Mouse (Mus musculus) forebrain, embryonic 16.5 days (tissue): ENCODE measurements at regions not wholly inside any gene's neighbourhood (a gene's known extent, or its start where the extent isn't known, plus 50 kb on each side); places are given as distances from the start of the nearest gene placed in this dataset.
A peak's percentile ranks its signal among the peaks of the same experiment; 100 is the strongest.
"Not testable (repeated sequence)": the region's sequence is repeated elsewhere in the genome, so short reads cannot be mapped to it uniquely, and the experiment has no call there.

ENCODE experiments used
- ATAC-seq: fragments of 200-750 bp; cut with Nextera tagmentation; 2 replicates; pipeline ENCODE4 v1.8.0; 2017; ENCODE audit warnings: mild to moderate bottlenecking, moderate library complexity
- H3K27ac ChIP-seq: fragments of 300-500 bp; sonication (generic); 2 replicates; pipeline ENCODE4 v1.5.1; 2014; ENCODE audit warnings: low read length, control low read depth
- H3K27me3 ChIP-seq: fragments of 300-500 bp; sonication (generic); replicated peaks from 2 replicates; pipeline ENCODE4 v1.6.1; 2014; ENCODE audit warnings: low read length; ENCODE audit not compliant: control insufficient read depth, insufficient read depth
- H3K36me3 ChIP-seq: fragments of 300-500 bp; sonication (generic); 2 replicates; pipeline ENCODE4 v1.6.1; 2014; ENCODE audit not compliant: control insufficient read depth, insufficient read depth
- H3K4me1 ChIP-seq: fragments of 300-500 bp; sonication (generic); replicated peaks from 2 replicates; pipeline ENCODE4 v1.6.1; 2014; ENCODE audit warnings: low read length; ENCODE audit not compliant: control insufficient read depth, insufficient read depth
- H3K4me2 ChIP-seq: fragments of 300-500 bp; sonication (generic); 2 replicates; pipeline ENCODE4 v1.6.1; 2014; ENCODE audit warnings: mild to moderate bottlenecking, low read length, control low read depth
- H3K4me3 ChIP-seq: fragments of 300-500 bp; sonication (generic); replicated peaks from 2 replicates; pipeline ENCODE4 v1.5.1; 2014; ENCODE audit warnings: mild to moderate bottlenecking, low read length, control low read depth
- H3K9ac ChIP-seq: fragments of 300-500 bp; sonication (generic); replicated peaks from 2 replicates; pipeline ENCODE4 v1.6.1; 2014; ENCODE audit warnings: low read depth, low read length, control low read depth
- H3K9me3 ChIP-seq: fragments of 300-500 bp; sonication (generic); 2 replicates; pipeline ENCODE4 v1.6.1; 2016; ENCODE audit warnings: low read length; ENCODE audit not compliant: control insufficient read depth
- WGBS: fragments of 180-500 bp; shearing (Covaris S2); extraction: QIAGEN DNeasy Blood & Tissue Kit; methylation state at CpG from one replicate; pipeline ENCODE4 v1.1.7; 2014; 5-methylcytosine and 5-hydroxymethylcytosine counted together

GRCm38 (mm10) chr10:45872007-45872890 lies 294.6 kb downstream of the Hace1 start:
- Histone ChIP-seq H3K27ac (no peak overlapping the region), H3K9ac (no peak overlapping the region), H3K27me3 (no peaks in the 10 kb centered on the region), H3K4me3 (no peak overlapping the region), H3K9me3 (no peaks in the 10 kb centered on the region), H3K4me1 (no peaks in the 10 kb centered on the region), H3K4me2 (no peak overlapping the region), H3K36me3 (no peaks in the 10 kb centered on the region)
- WGBS: 90% methylated on average over 4 of the region's 4 CpGs
- no peak for ATAC-seq

DNA sequence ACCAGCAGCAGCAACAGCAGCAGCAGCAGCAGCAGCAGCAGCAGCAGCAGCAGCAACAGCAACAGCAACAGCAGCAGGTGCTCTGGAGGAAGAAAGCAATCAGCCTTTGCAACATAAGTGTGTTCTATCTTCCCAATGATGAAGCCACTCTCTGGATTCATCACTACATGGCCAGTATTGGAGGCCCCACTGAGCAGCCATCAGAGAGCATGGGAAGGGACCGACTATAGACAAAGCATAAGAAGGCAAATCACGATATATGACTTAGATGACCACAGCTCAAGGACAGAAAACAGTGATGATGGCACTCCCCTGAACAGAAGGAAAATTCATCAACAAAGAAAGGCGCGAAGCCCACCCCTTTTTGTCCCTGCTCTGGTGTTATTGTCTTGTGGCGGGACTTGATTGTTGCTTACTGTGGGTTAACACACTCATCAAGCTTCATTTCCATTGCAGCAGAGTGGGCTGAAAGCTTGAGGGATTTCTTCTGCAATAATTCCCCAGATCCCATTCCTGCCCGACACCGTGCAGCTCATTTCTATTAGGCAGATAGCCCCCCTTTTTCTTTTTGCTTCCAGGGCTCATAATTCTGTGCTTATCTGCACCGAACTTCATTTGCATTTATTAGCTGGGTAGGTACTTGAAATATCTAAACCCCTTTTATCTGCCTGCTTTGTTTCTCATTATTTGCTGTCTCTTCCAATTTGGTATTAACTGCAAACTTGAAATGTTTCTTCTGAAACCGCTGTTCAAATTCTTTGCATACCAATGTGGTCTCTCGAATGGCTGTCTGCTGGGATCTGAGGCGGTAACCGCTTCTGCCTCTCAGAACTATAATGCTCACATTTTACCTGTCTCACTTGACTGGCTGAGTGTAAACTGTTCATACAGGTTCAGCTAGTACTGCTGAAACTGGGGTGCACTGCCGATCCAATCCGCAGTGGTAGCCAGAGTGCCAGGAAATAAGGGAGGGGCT lies 296.5 kb downstream of the Hace1 start:
- Histone ChIP-seq H3K9me3 (no peaks in the 10 kb centered on the region), H3K4me3 (no peak overlapping the region; the same call in 1 of the 2 replicates), H3K36me3 (no peaks in the 10 kb centered on the region), H3K27ac (peak overlapping the region; percentile 31; the same call in 1 of the 2 replicates), H3K27me3 (no peaks in the 10 kb centered on the region), H3K9ac (no peak overlapping the region), H3K4me2 (peak overlapping the region; percentile 22; the same call in 1 of the 2 replicates), H3K4me1 (no peaks in the 10 kb centered on the region)
- WGBS: 59% methylated on average over 14 of the region's 14 CpGs
- ATAC-seq: peak; percentile 73

- H3K4me1 ChIP-seq, H3K4me2 ChIP-seq, H3K36me3 ChIP-seq, H3K27ac ChIP-seq, H3K9ac ChIP-seq, H3K4me3 ChIP-seq, ATAC-seq, H3K27me3 ChIP-seq, H3K9me3 ChIP-seq: not testable (repeated sequence)
- 93% methylated on average over 20 of the region's 20 CpGs for WGBS
These were observed 297.7 kb downstream of the Hace1 start for GRCm38 (mm10) chr10:45875287-45875686.

GRCm38 (mm10) chr10:45883745-45884144 lies 306.1 kb downstream of the Hace1 start:
- Histone ChIP-seq H3K36me3 (no peaks in the 10 kb centered on the region), H3K9me3 (no peaks in the 10 kb centered on the region), H3K4me2 (no peak overlapping the region), H3K4me1 (peaks cover 3% of the 10 kb centered on the region; the same call in 1 of the 2 replicates), H3K27me3 (no peaks in the 10 kb centered on the region), H3K4me3 (no peak overlapping the region), H3K27ac (no peak overlapping the region), H3K9ac (no peak overlapping the region)
- 96% methylated on average over 1 of the region's 1 CpGs for WGBS
- no peak for ATAC-seq

DNA sequence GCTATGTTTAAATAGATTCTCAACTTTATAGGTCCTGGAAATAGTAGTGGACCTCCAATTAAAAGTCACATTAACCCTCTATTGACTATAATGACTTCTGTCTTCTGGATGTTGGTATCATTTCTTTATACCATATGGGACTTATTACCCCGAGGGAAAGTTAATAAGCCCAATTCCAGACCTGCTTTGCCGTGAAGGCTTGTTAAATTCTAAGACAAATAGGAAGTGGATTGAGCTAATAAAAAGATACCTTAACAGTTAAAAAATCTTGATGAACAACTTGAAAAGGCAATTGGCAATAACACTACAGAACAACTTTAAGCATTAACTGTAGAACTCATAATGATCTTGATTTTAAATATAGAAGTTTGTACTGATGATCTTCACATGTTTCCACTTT lies 309.0 kb downstream of the Hace1 start:
- Histone ChIP-seq H3K9ac (no peak overlapping the region), H3K36me3 (no peaks in the 10 kb centered on the region), H3K27ac (no peak overlapping the region), H3K9me3 (no peaks in the 10 kb centered on the region), H3K4me1 (peaks cover 8% of the 10 kb centered on the region; the same call in 1 of the 2 replicates), H3K27me3 (no peaks in the 10 kb centered on the region), H3K4me2 (no peak overlapping the region), H3K4me3 (no peak overlapping the region)
- no peak for ATAC-seq
- 88% methylated on average over 2 of the region's 2 CpGs for WGBS

- Histone ChIP-seq H3K27me3 (no peaks in the 10 kb centered on the region), H3K9me3 (no peaks in the 10 kb centered on the region), H3K27ac (no peak overlapping the region), H3K4me3 (no peak overlapping the region), H3K4me1 (peaks cover 8% of the 10 kb centered on the region; the same call in 1 of the 2 replicates), H3K36me3 (no peaks in the 10 kb centered on the region), H3K4me2 (no peak overlapping the region), H3K9ac (no peak overlapping the region)
- ATAC-seq: peak; percentile 49
- 47% methylated on average over 4 of the region's 4 CpGs for WGBS
These were observed 311.2 kb downstream of the Hace1 start for GRCm38 (mm10) chr10:45888835-45889234.

DNA sequence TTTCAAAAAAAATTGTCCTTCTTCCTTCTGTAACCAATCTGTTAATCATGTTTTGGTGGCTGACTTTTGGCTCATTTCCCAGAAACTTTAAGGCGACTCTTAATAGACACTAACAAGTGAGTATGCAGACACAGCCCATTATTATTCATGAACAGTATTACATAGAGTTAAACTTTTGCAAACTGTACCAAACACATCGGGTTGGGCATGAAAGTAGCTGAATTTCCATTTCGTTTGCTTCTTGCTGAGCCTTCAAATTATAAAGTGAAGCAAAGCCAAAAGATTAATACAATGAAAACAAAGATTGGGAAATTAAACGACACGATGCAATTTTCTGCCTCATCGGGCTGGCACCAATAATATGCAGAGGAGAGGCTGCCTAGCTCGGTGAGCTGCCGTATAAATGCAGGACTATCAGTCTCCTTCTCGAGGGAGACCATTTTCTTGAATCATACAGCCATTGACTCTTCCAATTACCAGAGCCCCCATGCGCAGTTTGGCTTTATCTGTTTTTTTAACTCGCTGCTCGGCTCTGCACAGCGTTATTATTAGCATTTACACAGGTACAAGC lies 311.8 kb downstream of the Hace1 start:
- Histone ChIP-seq H3K4me3 (peak overlapping the region; percentile 3; the same call in 1 of the 2 replicates), H3K27ac (no peak overlapping the region), H3K9me3 (no peaks in the 10 kb centered on the region), H3K9ac (no peak overlapping the region), H3K4me2 (peak overlapping the region; percentile 42), H3K36me3 (no peaks in the 10 kb centered on the region), H3K4me1 (peaks cover 8% of the 10 kb centered on the region; the same call in 1 of the 2 replicates), H3K27me3 (no peaks in the 10 kb centered on the region)
- peak; percentile 86 for ATAC-seq
- WGBS: 24% methylated on average over 13 of the region's 13 CpGs

GRCm38 (mm10) chr10:45890088-45890626 lies 312.5 kb downstream of the Hace1 start:
- no peaks in the 10 kb centered on the region for H3K36me3 ChIP-seq
- H3K27me3 ChIP-seq: no peaks in the 10 kb centered on the region
- H3K9me3 ChIP-seq: no peaks in the 10 kb centered on the region
- H3K4me2 ChIP-seq: no peak overlapping the region
- peaks cover 8% of the 10 kb centered on the region; the same call in 1 of the 2 replicates for H3K4me1 ChIP-seq
- no peak overlapping the region for H3K9ac ChIP-seq
- ATAC-seq: no peak
- 85% methylated on average over 9 of the region's 9 CpGs for WGBS
- H3K27ac ChIP-seq: no peak overlapping the region
- H3K4me3 ChIP-seq: no peak overlapping the region
